In the genomic region with DNA sequence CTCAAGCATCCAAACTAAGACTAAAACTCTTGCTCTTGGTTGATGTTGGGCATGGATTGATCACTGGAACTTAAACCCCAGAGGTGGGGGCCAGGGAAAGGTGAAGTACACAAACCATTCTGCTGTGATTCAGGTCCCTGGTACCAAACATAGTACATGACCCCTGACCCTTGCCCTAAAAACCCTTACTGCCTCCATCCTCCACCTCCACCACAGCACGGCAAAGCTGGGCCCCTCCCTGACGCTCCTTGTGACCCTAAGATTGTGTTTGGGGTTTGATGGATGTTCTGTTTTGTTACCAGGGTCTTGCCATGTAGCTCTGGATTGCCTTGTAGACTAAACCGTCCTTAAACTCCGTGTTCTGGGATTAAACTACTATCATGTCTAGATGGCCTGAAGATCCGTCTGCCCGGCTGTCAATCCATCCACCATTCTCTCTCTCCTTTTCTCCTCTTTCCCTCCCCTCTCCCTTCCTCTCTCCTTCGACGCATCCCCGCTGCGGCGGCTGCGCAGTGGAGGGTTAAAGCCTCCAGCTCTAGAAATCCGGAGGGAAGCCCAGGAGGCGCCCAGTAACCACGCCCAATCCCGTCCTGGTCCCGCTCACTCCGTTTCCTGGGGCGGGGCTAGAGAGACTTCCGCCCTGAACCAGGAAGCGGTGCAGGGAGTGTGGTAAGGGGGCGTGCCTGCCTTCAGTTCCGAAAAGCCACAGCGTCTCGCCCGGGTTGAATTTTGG, we compare ENCODE assay signal across 7 mouse cellular contexts. TPM values are rescaled to one million over a fixed set of nuclear protein-coding genes. Genes with fewer than 3 reads are reported as not detected.
A peak's percentile ranks its signal among the peaks of the same experiment; 100 is the strongest.
DNase-seq lines count a peak whose midpoint lies in the region; ATAC-seq lines count a peak whose summit lies in the region.

A gene (plus strand): TSS at position 643 of the 733 bp plus-strand sequence.

- peaks cover 5% of the 10 kb centered on the region for H3K36me3 ChIP-seq in limb, embryonic 10.5 days
- peaks cover 5% of the 10 kb centered on the region; the same call in 1 of the 2 replicates for H3K36me3 ChIP-seq in midbrain, embryonic 13.5 days

- peak within 1 kb of the TSS; percentile 85 for H3K4me3 ChIP-seq in limb, embryonic 10.5 days
- peak within 1 kb of the TSS; percentile 93 for H3K4me3 ChIP-seq in midbrain, embryonic 13.5 days (replicated peaks)

- peak within 1 kb of the TSS; percentile 85 for H3K27ac ChIP-seq in limb, embryonic 10.5 days
- H3K27ac ChIP-seq in midbrain, embryonic 13.5 days: peak within 1 kb of the TSS; percentile 86

- H3K9me3 ChIP-seq in limb, embryonic 10.5 days (replicated peaks): no peaks in the 10 kb centered on the region
- H3K9me3 ChIP-seq in midbrain, embryonic 13.5 days: no peaks in the 10 kb centered on the region

- ATAC-seq in granulocyte monocyte progenitor cell, adult 5-6 weeks (replicated peaks; ENCODE audit: poor library complexity, severe bottlenecking): peak; percentile 89
- peak; percentile 97 for ATAC-seq in midbrain, embryonic 13.5 days

- WGBS in limb, embryonic 10.5 days: under 1% methylated on average over 26 of the region's 26 CpGs
- WGBS in midbrain, embryonic 13.5 days: under 1% methylated on average over 26 of the region's 26 CpGs

- peaks cover 42% of the 10 kb centered on the region for H3K4me1 ChIP-seq in limb, embryonic 10.5 days
- peaks cover 40% of the 10 kb centered on the region for H3K4me1 ChIP-seq in midbrain, embryonic 13.5 days (replicated peaks)

- no peaks in the 10 kb centered on the region for H3K27me3 ChIP-seq in limb, embryonic 10.5 days (ENCODE audit: low read depth, poor library complexity, severe bottlenecking)
- H3K27me3 ChIP-seq in midbrain, embryonic 13.5 days: no peaks in the 10 kb centered on the region

- peak within 1 kb of the TSS; percentile 84 for H3K9ac ChIP-seq in midbrain, embryonic 13.5 days (replicated peaks)

- DNase-seq in adrenal gland, adult 8-10 months: peak; percentile 93
- DNase-seq in embryo, embryonic 9.5 days (ENCODE audit: extremely low spot score): peak; percentile 95
- DNase-seq in kidney, adult 11 months: peak; percentile 95
- peak; percentile 94 for DNase-seq in limb, embryonic 10.5 days (ENCODE audit: low spot score)
- peak; percentile 80 for DNase-seq in spleen, adult 12 weeks (ENCODE audit: low spot score)

- peak within 1 kb of the TSS; percentile 85 for H3K4me2 ChIP-seq in midbrain, embryonic 13.5 days (replicated peaks)

RNA-seq across cellular contexts. Expression of the gene that starts here (rescaled TPM):
- total RNA-seq in adrenal gland, adult 8-10 months (2022): 10 to 100 TPM in 3 of 4 experiments, 1 to 10 TPM in 1; 8.6 to 11.7 (median 11.2) TPM
- 5.1 and 5.2 TPM in 2 replicates for total RNA-seq in granulocyte monocyte progenitor cell, adult 5-6 weeks (2014; fragmentation: Nextera tagmentation)
- total RNA-seq in granulocyte monocyte progenitor cell, adult 5-6 weeks (2017): 2.6 and 4.1 TPM in 2 replicates
- 7.0 and 9.9 TPM in 2 replicates for polyA plus RNA-seq in limb, embryonic 10.5 days (2016; fragmentation: Nextera tagmentation; extraction: Ambion mirVana)
- 17.4 and 17.8 TPM in 2 replicates for polyA plus RNA-seq in midbrain, embryonic 13.5 days (2015; fragmentation: Nextera tagmentation; extraction: Ambion mirVana)

Comparison
In these comparisons a context has a peak if more than half of its experiments do, and no peak if none do; other contexts are left out.
1. Peak in every context shown above with its lines: DNase-seq, ATAC-seq, H3K4me3 ChIP-seq and H3K27ac ChIP-seq.